Mouse (Mus musculus) lung, postnatal 25 days (tissue): ENCODE results near the gene Mrvi1.

Source experiments
- DNase-seq: peaks from one replicate; pipeline ENCODE4 v3.0.0; 2022; ENCODE audit warnings: low spot score

Mrvi1 gene

GRCm38 (mm10) chr7:110977699-110978392 is 4.4 kb downstream of the Mrvi1 start:
- DNase-seq, result no peak

DNA sequence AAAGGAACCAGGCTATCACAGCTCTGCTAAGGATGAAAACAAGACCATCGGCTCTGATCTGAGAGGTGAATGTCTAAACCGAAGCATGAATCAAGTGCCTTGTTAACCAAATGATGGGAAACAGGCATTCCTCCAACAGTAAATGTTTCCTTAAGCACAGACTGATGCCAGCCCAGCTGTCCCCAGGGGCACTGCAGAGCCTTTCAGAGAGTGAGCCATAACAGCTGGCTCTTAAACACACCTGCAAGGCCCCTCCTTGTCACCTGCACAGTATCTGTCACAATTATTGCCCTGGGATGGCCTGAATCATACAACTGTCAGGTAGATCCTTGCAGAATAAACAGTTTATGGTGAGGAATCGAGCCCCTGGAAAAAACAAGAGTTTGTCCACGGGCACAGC is 8.8 kb downstream of the Mrvi1 start:
- no peak for DNase-seq

GRCm38 (mm10) chr7:110972796-110973195 is 9.5 kb downstream of the Mrvi1 start:
- DNase-seq, result no peak

DNA sequence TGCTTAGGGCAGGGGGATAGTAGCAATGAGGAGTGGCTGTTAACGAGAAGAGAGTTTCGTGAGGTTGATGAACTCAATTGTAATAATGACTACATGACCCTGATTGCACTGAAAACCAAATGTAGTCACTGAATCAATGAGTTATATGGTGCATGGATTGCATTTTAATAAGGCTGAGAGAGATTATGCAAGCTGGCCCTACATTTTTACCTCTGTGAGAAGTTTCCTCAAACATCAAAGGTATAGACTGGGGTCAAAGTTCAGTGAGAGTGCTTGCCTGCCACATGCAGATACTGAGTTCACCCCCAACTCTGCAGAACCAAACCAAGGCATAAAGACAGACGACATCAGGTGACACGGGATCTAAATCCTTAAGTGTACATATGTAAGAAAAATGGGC is 14.9 kb downstream of the Mrvi1 start:
- no peak for DNase-seq

GRCm38 (mm10) chr7:110966853-110967252 is 15.4 kb downstream of the Mrvi1 start:
- DNase-seq, result no peak

DNA sequence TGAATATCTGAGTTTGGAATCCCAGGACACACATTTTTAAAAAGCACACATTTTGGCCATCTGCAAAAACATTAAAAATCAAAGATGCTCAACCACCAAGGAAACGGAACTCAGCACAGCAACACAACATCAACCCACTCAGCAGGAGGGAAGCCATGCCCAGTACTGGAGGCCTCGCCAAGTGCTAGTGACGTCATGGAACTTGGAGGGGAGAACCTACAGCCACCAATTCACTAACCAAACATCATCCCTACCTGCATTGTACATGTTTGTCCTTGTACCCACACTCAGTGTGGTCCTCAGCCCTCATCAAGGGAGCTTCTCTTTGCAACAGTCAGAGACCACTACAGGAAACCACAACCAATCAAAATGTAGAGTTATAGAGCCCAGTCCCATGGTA is 16.9 kb downstream of the Mrvi1 start:
- DNase-seq, result no peak

DNA sequence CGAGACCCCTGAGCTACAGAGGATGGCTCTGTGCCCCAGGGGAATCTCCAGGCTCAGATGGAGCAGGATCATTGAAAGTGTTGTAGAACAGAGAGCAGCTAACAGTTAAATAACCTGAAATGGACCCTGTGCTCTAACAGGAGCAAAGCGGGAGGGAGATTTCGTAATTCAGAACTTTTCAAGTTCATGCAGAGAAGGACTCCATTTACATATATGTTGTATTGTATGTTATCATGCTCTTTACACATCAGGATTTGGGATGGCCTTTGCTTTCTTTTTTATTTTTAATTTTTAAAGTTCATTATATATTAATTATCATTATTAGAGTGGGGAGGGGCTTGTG is 18.6 kb downstream of the Mrvi1 start:
- no peak for DNase-seq

- DNase-seq, result no peak
These were observed 19.2 kb downstream of the Mrvi1 start for GRCm38 (mm10) chr7:110962943-110963654.

GRCm38 (mm10) chr7:110962497-110962896 is 19.8 kb downstream of the Mrvi1 start:
- no peak for DNase-seq

DNA sequence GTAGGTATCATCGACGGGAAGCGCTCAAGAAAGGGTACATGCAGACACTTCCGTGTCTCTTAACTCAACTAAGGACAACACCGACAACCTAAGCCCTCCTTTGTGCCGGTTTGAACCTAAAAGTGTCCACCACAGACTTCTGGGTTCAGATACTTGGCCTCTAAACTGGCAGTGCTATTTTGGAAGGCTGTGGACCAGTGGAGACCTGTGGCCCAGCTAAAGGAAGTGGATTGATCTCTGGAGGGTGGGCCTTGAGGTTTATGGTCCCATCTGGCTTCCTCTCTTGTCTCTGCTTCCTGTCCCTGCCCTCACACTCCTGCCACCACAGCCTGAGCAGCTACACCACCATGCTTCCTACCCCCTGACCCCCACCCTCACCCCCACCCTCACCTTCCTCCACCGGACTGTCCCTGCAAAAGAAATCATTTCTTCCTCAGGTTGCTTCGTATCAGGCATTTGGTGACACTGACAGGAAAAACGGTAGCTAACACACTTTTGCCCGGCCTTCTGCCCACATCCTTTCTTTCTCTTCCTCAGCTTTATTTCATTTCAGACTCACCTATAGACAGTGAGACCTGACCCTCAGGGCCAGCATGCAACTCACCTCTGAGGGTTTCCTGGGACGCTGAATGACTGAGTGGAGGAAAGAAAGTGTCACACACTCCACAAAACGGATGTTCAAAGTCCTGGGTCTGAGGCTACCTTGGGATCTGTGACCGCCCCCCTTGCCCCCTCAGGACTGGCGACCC is 25.7 kb downstream of the Mrvi1 start:
- DNase-seq, result no peak

DNA sequence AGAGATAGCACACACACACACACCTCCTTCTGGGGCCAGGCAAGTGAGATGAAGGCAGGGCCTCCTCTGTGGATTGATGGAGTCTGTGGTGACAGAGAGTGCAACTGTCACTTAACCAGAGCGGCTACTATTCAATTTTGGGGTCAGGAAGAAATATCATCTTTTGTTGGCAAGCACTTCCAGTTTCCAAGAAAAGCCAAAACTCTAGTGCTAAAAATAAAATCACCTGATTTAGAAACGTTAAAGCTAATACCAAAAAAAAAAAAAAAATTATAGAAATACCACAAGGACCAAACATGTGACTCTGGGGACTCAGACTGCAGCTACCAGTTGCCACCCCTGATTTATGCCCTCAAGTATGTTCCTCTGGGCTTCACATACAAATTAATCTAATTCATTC is 26.7 kb downstream of the Mrvi1 start:
- no peak for DNase-seq

DNA sequence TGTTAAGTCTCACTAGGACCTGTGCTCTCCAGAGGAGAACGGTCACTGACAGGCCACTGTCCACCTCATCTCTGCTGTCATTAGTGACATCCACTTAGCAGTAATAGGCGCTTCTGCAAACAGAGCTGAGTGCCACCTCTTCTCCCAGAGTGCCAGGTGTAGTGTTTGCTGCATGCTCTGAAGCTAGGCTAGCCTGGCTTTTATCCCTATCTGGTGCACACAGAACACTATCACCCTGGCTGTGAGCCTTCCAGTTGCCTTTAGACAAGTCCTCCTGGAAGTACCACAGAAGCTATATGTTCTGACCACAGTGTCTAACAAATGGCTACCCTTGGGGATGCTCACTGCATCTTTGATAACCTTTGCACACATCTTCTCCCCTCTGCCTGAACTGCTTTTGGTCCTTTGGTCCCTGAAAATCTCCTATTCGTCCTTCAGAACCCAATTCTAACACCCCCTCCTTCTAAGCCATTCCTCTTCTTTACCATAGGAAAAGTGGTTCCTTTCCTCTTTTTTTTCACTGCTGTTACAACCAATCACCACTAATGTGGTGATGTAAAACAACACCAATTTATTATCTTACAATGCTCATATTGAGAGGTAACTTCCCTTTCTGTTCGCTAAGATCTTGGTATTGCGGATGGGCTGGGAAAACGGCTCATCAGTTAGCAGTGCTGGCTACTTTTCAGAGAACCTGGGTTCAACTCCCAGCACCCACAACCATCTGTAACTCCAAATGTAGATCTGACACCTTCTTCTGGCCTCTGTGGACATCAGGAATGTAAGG is 28.0 kb downstream of the Mrvi1 start:
- no peak for DNase-seq

DNA sequence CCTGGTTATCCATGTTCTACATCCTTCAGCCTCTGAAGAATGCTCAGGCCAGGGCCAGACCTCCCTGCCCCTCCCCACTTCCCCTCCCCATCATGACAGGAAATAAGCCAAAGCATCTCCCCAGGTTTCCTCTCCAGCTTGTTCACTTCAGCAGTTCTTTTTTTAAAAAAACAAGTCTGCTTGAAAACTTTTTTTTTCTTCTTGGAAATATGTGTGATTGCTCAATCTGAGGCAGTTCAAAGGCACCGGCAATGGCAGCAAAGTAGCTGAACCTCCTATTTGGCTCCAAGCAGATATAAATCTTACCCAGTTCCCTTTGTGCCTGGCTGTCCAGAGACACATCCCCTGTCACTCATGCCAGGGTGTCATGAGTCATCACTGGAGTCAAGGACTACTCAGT is 29.1 kb downstream of the Mrvi1 start:
- DNase-seq, result peak; percentile 68

DNA sequence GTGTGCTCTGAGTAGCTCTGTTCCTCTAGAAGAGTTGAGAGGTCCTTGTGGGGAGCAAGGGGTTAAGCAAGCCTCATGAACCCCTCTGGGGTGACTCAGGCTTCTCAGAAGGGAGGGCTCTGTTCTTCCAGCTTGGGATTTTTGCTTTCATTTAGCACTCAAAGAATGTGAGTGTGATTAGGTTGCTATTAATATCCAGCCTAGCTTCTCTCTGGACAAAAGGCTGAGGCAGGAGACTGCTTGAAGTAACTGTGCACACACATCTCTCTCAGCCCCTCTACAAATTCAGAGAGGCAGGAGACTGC is 31.7 kb downstream of the Mrvi1 start:
- DNase-seq, result no peak

- DNase-seq, result no peak
These were observed 32.3 kb downstream of the Mrvi1 start for GRCm38 (mm10) chr7:110949785-110950620.

GRCm38 (mm10) chr7:110948579-110948978 is 33.7 kb downstream of the Mrvi1 start:
- no peak for DNase-seq

GRCm38 (mm10) chr7:110947616-110948015 is 34.6 kb downstream of the Mrvi1 start:
- DNase-seq, result no peak

- DNase-seq, result peak; percentile 40
These were observed 35.5 kb downstream of the Mrvi1 start for GRCm38 (mm10) chr7:110946731-110947130.

DNA sequence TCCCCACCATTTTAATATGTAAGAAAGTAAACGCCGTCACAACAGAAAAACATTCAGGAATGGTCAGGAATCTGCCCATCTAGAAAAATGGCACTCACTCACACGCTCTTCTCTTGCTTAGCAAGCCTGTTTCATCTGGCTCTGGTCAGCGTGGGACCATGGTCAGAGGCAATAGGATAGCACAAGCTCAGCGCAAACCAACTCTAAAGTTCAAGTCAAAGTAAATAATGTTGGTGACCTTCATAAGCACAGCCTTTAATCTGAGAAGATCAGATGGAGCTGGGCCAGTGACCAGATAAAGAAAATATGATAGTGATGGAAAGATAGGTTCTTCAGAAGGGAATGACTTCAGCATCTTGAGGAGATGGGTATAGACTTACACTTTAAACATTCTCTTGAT is 37.9 kb downstream of the Mrvi1 start:
- no peak for DNase-seq

DNA sequence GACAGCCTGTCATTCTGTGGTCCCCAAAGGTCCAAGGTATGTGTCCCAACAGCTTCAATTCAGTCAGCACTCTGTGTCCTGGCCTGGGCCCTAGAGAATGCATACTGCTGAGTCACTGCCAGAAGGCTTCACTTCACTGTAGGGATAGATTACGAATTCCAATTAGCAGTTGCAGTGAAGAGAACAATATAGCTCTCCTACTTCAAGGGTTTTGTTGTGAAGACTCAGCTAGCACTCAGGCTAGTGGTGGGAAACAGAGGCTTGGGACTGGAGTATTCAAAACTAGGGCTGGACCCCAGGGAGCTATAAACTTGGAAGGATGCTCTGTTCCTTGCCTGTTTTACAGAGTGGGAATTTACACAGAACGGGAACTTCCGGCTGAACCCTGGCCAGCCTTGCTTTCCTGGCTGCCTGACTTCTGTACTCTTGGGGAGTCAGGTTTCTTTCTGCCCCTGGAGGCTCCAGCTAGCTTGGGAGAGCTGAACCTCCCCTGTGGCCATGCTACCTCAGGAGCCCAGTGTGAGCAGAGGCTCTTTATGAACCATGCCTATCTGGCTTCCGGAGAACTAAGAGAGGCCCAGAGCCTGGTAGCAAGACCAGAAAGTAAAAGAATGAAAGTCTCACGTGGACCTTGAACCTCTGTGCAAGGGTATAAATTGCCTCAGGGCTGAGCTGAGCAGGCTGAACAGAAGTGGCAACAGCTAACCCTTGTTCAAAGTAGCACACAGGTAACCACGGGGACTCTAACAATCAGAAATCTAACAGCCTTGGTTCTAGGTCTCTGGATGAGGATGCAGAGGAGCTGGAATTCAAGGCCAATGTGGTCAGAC is 40.3 kb downstream of the Mrvi1 start:
- DNase-seq, result no peak

DNA sequence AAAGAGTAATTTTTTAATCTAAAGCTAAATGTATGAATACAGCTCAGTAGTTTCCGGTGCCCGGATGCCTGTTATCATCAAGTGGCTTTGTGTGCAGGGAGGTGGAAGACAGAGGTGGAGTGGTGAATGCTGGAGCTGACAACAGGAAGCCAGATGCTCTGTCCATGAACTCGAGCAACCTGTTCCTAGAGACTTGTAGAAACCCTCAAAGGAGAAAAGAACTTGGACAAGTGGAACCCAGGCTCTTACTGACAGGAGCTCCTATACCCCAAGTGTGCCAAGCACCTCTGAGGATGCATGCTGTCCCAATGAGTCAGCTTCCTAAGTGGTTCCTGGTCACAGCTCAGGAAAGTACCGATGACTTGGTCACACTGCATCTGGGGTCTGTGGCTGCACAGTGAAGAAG is 41.1 kb downstream of the Mrvi1 start:
- DNase-seq, result peak; percentile 62
